Mouse (Mus musculus) hindbrain, embryonic 14.5 days (tissue): Measurements from ENCODE around the gene Arfip1. TPM values are rescaled to one million over a fixed set of nuclear protein-coding genes. Genes with fewer than 3 reads are reported as not detected.

ENCODE experiments used
- ATAC-seq: fragments of 200-750 bp; cut with Nextera tagmentation; 2 replicates; pipeline ENCODE4 v1.8.0; 2017; ENCODE audit warnings: moderate number of reproducible peaks, mild to moderate bottlenecking, moderate TSS enrichment, moderate library complexity; ENCODE audit not compliant: low FRiP score
- DNase-seq: peaks from one replicate; pipeline ENCODE4 v3.0.0-alpha.2; 2015; ENCODE audit warnings: low spot score
- H3K27ac ChIP-seq: fragments of 300-500 bp; sonication (generic); 2 replicates; pipeline ENCODE4 v1.5.1; 2014; ENCODE audit warnings: mild to moderate bottlenecking, moderate library complexity
- H3K27me3 ChIP-seq: fragments of 300-500 bp; sonication (generic); 2 replicates; pipeline ENCODE4 v1.6.1; 2014; ENCODE audit warnings: mild to moderate bottlenecking, low read length, mixed read lengths; ENCODE audit not compliant: control insufficient read depth, insufficient read depth
- H3K36me3 ChIP-seq: fragments of 300-500 bp; sonication (generic); replicated peaks from 2 replicates; pipeline ENCODE4 v1.6.1; 2014; ENCODE audit not compliant: control insufficient read depth, insufficient read depth
- H3K4me1 ChIP-seq: fragments of 300-500 bp; sonication (generic); replicated peaks from 2 replicates; pipeline ENCODE4 v1.6.1; 2014; ENCODE audit warnings: antibody characterized with exemption, low read length, mixed read lengths; ENCODE audit not compliant: control insufficient read depth, insufficient read depth
- H3K4me2 ChIP-seq: fragments of 300-500 bp; sonication (generic); replicated peaks from 2 replicates; pipeline ENCODE4 v1.6.1; 2014; ENCODE audit warnings: mild to moderate bottlenecking, moderate library complexity
- H3K4me3 ChIP-seq: fragments of 300-500 bp; sonication (generic); replicated peaks from 2 replicates; pipeline ENCODE4 v1.5.1; 2014; ENCODE audit warnings: mild to moderate bottlenecking, low read length
- H3K9ac ChIP-seq: fragments of 300-500 bp; sonication (generic); 2 replicates; pipeline ENCODE4 v1.6.1; 2014
- H3K9me3 ChIP-seq: fragments of 300-500 bp; sonication (generic); 2 replicates; pipeline ENCODE4 v1.6.1; 2016; ENCODE audit warnings: low read length; ENCODE audit not compliant: control insufficient read depth
- WGBS: fragments of 180-500 bp; shearing (Covaris S2); extraction: QIAGEN DNeasy Blood & Tissue Kit; methylation state at CpG from one replicate; pipeline ENCODE4 v1.1.7; 2014; 5-methylcytosine and 5-hydroxymethylcytosine counted together
- polyA plus RNA-seq: library from polyadenylated mRNA; unstranded; fragments of >200 nt; fragmentation: Nextera tagmentation; extraction: Ambion mirVana; gene quantifications from 2 replicates; pipeline ENCODE4 v1.2.1, GENCODE M21; 2014

Gene Arfip1
- polyA plus RNA-seq, 1 experiment from 2014 or later, result 27.9 TPM

- Histone ChIP-seq H3K9ac (no peak overlapping the region), H3K27me3 (no peaks in the 10 kb centered on the region), H3K36me3 (no peaks in the 10 kb centered on the region), H3K4me3 (no peak overlapping the region), H3K27ac (no peak overlapping the region), H3K4me1 (no peaks in the 10 kb centered on the region), H3K4me2 (no peak overlapping the region), H3K9me3 (no peaks in the 10 kb centered on the region)
- 92% methylated on average over 4 of the region's 4 CpGs for WGBS
- no peak for DNase-seq
- ATAC-seq, result no peak
Measured at GRCm38 (mm10) chr3:84505193-84505592, 77.2 kb downstream of the Arfip1 start.

DNA sequence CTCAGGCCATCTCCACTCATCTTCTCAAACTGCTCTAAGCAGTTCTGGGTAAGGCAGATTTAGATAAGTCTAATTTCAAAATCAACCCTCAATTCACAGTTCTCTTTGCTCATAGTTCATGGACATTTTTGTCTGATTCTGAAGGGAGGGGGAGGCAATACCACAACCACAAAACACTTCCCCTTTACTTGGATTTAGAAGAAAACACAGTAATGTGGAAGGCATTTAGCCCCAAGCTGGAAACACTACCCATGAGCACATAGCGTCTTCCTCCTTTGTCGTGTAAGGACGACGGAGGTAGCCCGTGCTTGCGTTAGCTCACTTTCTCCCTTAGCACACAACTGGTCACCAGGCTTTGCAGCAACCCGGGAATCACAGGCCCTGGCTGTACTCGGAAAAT is 78.1 kb downstream of the Arfip1 start:
- Histone ChIP-seq H3K9me3 (no peaks in the 10 kb centered on the region), H3K4me3 (no peak overlapping the region), H3K4me1 (no peaks in the 10 kb centered on the region), H3K36me3 (no peaks in the 10 kb centered on the region), H3K27ac (no peak overlapping the region), H3K27me3 (no peaks in the 10 kb centered on the region), H3K4me2 (no peak overlapping the region), H3K9ac (no peak overlapping the region)
- ATAC-seq, result no peak
- DNase-seq, result no peak
- 95% methylated on average over 8 of the region's 8 CpGs for WGBS

DNA sequence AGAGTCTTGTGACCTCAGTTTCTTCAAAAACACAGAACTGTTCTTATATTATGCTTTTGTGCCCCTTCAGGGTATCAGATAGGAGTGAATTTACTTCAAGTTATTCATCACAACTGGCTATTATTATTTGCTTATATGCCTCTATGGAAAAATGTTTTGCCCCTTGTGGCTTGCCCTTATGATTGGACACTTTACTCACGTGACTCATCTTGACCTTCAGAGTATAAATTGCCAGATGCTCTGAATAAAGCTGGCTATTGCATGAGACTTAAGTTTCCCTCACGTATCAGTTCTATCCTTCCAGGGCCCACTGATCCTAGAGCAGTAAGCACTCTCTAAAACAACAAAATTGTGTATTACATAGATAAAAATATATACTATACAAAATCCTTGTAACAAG is 80.3 kb downstream of the Arfip1 start:
- Histone ChIP-seq H3K27me3 (no peaks in the 10 kb centered on the region), H3K4me1 (no peaks in the 10 kb centered on the region), H3K36me3 (no peaks in the 10 kb centered on the region), H3K4me3 (no peak overlapping the region), H3K4me2 (no peak overlapping the region), H3K9me3 (no peaks in the 10 kb centered on the region), H3K9ac (no peak overlapping the region), H3K27ac (no peak overlapping the region)
- no peak for DNase-seq
- ATAC-seq, result no peak
- 84% methylated on average over 2 of the region's 2 CpGs for WGBS

GRCm38 (mm10) chr3:84500491-84500890 is 81.9 kb downstream of the Arfip1 start:
- Histone ChIP-seq H3K9me3 (no peaks in the 10 kb centered on the region), H3K27me3 (no peaks in the 10 kb centered on the region), H3K4me3 (no peak overlapping the region), H3K36me3 (no peaks in the 10 kb centered on the region), H3K27ac (no peak overlapping the region), H3K4me2 (no peak overlapping the region), H3K9ac (no peak overlapping the region), H3K4me1 (no peaks in the 10 kb centered on the region)
- WGBS, result 77% methylated on average over 10 of the region's 10 CpGs
- ATAC-seq (no peak), DNase-seq (no peak)

DNA sequence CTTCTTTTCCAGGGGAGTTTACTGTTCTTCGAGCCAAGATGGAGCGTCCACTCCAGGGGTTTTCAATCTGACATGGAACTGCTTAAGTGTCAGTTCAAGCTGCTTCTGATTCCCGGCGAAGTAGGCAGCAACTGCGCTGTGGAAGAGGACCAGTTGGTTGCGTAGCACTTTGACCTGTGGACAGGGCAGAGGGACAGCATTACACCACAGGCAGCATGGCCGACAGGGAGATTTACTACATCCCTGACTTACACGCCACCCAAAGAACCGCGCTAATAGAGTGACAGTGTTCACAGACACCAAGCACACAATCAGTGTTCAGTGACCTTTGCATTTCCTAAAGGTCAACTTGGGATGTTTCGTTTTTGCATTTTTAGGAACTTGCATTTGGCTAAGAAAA is 84.7 kb downstream of the Arfip1 start:
- Histone ChIP-seq H3K27me3 (no peaks in the 10 kb centered on the region), H3K4me1 (no peaks in the 10 kb centered on the region), H3K27ac (no peak overlapping the region), H3K4me3 (no peak overlapping the region), H3K9me3 (no peaks in the 10 kb centered on the region), H3K9ac (no peak overlapping the region), H3K36me3 (no peaks in the 10 kb centered on the region), H3K4me2 (no peak overlapping the region)
- WGBS, result 71% methylated on average over 11 of the region's 11 CpGs
- no peak for DNase-seq
- no peak for ATAC-seq

DNA sequence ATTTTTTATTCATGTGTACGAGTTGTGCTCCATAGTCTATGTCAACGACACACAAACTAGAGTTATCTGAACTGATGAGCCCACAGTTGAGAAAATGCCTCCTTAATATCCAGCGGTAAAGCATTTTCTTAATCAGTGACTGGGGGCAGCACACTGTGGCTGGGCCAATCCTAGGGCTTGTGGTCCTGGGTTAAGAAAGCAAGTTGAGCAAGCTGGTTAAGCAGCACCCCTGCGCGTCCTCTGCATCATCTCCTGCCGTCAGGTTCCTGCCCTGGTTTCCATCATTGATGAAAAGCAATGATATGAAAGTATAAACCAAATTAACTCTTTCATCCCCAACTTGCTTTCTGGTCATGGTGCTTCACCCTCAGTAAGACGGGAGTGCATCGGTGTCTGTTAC is 89.8 kb downstream of the Arfip1 start:
- WGBS, result 94% methylated on average over 8 of the region's 8 CpGs
- no peaks in the 10 kb centered on the region for H3K9me3 ChIP-seq
- DNase-seq (no peak), ATAC-seq (no peak)
- H3K27me3 ChIP-seq, result no peaks in the 10 kb centered on the region
- H3K36me3 ChIP-seq, result no peaks in the 10 kb centered on the region
- no peaks in the 10 kb centered on the region for H3K4me1 ChIP-seq
- no peak overlapping the region for H3K9ac ChIP-seq
- H3K27ac ChIP-seq, result no peak overlapping the region
- no peak overlapping the region for H3K4me2 ChIP-seq
- H3K4me3 ChIP-seq, result no peak overlapping the region

GRCm38 (mm10) chr3:84492148-84492547 is 90.3 kb downstream of the Arfip1 start:
- H3K4me2 ChIP-seq, result no peak overlapping the region
- WGBS, result 86% methylated on average over 4 of the region's 4 CpGs
- no peak overlapping the region for H3K9ac ChIP-seq
- no peaks in the 10 kb centered on the region for H3K36me3 ChIP-seq
- no peak overlapping the region for H3K4me3 ChIP-seq
- no peaks in the 10 kb centered on the region for H3K4me1 ChIP-seq
- no peaks in the 10 kb centered on the region for H3K9me3 ChIP-seq
- DNase-seq (no peak), ATAC-seq (no peak)
- H3K27me3 ChIP-seq, result no peaks in the 10 kb centered on the region
- H3K27ac ChIP-seq, result no peak overlapping the region

DNA sequence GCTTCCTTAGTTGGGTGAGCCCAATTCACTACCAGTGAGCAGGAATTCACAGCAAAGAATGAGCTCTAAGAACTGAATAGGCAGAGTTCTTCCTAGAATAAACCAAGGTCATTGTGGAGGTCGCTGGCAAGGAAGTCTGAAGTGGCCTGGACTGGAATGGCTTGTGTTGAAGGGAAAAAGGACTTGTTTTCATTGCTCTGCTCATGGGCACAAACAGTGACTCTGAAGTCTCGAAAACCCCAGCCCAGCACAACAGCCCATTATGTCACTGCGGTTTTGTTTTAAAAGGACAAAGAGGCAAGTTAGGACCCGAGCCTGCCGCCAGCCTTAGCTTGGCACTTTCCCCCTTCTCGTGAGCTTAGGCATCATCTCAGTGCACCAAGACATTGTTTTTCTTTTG is 93.7 kb downstream of the Arfip1 start:
- Histone ChIP-seq H3K4me2 (no peak overlapping the region), H3K27ac (no peak overlapping the region), H3K4me3 (no peak overlapping the region), H3K4me1 (no peaks in the 10 kb centered on the region), H3K36me3 (no peaks in the 10 kb centered on the region), H3K9ac (no peak overlapping the region), H3K9me3 (no peaks in the 10 kb centered on the region), H3K27me3 (no peaks in the 10 kb centered on the region)
- WGBS, result 35% methylated on average over 6 of the region's 6 CpGs
- ATAC-seq (no peak), DNase-seq (no peak)

- H3K4me3 ChIP-seq, result no peak overlapping the region
- no peaks in the 10 kb centered on the region for H3K9me3 ChIP-seq
- no peak for DNase-seq
- no peaks in the 10 kb centered on the region for H3K4me1 ChIP-seq
- 83% methylated on average over 3 of the region's 3 CpGs for WGBS
- no peak overlapping the region for H3K27ac ChIP-seq
- 0 out of 2 replicates have a peak, but pooled peaks cover 3% of the 10 kb centered on the region for H3K27me3 ChIP-seq
- no peak overlapping the region for H3K4me2 ChIP-seq
- H3K9ac ChIP-seq, result no peak overlapping the region
- no peaks in the 10 kb centered on the region for H3K36me3 ChIP-seq
- no peak for ATAC-seq
Measured at GRCm38 (mm10) chr3:84484891-84485290, 97.5 kb downstream of the Arfip1 start.

GRCm38 (mm10) chr3:84484333-84484732 is 98.1 kb downstream of the Arfip1 start:
- Histone ChIP-seq H3K36me3 (no peaks in the 10 kb centered on the region), H3K27me3 (0 out of 2 replicates have a peak, but pooled peaks cover 3% of the 10 kb centered on the region), H3K4me1 (no peaks in the 10 kb centered on the region; the same call in 1 of the 2 replicates), H3K9me3 (no peaks in the 10 kb centered on the region), H3K9ac (no peak overlapping the region), H3K4me3 (no peak overlapping the region), H3K4me2 (no peak overlapping the region), H3K27ac (no peak overlapping the region)
- ATAC-seq (no peak), DNase-seq (no peak)
- WGBS, result 77% methylated on average over 4 of the region's 4 CpGs
